Mouse (Mus musculus) heart, embryonic 13.5 days (tissue): Measurements from ENCODE around the gene Ncaph. TPM values are rescaled to one million over a fixed set of nuclear protein-coding genes. Genes with fewer than 3 reads are reported as not detected.
"Not testable (repeated sequence)": the region's sequence is repeated elsewhere in the genome, so short reads cannot be mapped to it uniquely, and the experiment has no call there.

Source experiments
- ATAC-seq: fragments of 200-750 bp; cut with Nextera tagmentation; 2 replicates; pipeline ENCODE4 v1.8.0; 2017; ENCODE audit warnings: moderate TSS enrichment; ENCODE audit not compliant: insufficient number of reproducible peaks, low FRiP score, low TSS enrichment; ENCODE audit errors: extremely low read depth
- H3K27ac ChIP-seq: fragments of 300-500 bp; sonication (generic); replicated peaks from 2 replicates; pipeline ENCODE4 v1.5.1; 2015; ENCODE audit warnings: moderate library complexity, mild to moderate bottlenecking, inconsistent platforms
- H3K27me3 ChIP-seq: fragments of 300-500 bp; sonication (generic); replicated peaks from 2 replicates; pipeline ENCODE4 v1.6.1; 2015; ENCODE audit warnings: mild to moderate bottlenecking, inconsistent platforms
- H3K36me3 ChIP-seq: fragments of 300-500 bp; sonication (generic); 2 replicates; pipeline ENCODE4 v1.6.1; 2015; ENCODE audit warnings: mild to moderate bottlenecking, inconsistent platforms
- H3K4me1 ChIP-seq: fragments of 300-500 bp; sonication (generic); 2 replicates; pipeline ENCODE4 v1.6.1; 2015; ENCODE audit warnings: inconsistent platforms
- H3K4me2 ChIP-seq: fragments of 300-500 bp; sonication (generic); 2 replicates; pipeline ENCODE4 v1.6.1; 2015; ENCODE audit warnings: inconsistent platforms, mild to moderate bottlenecking, moderate library complexity
- H3K4me3 ChIP-seq: fragments of 300-500 bp; sonication (generic); 2 replicates; pipeline ENCODE4 v1.5.1; 2015; ENCODE audit warnings: moderate library complexity, mild to moderate bottlenecking, inconsistent platforms
- H3K9ac ChIP-seq: fragments of 300-500 bp; sonication (generic); 2 replicates; pipeline ENCODE4 v1.6.1; 2015; ENCODE audit warnings: inconsistent platforms, mild to moderate bottlenecking, moderate library complexity
- H3K9me3 ChIP-seq: fragments of 300-500 bp; sonication (generic); 2 replicates; pipeline ENCODE4 v1.6.1; 2016; ENCODE audit warnings: inconsistent platforms
- WGBS: fragments of 180-500 bp; shearing (Covaris S2); methylation state at CpG from one replicate; pipeline ENCODE4 v1.1.7; 2015; ENCODE audit warnings: mixed read lengths; 5-methylcytosine and 5-hydroxymethylcytosine counted together
- polyA plus RNA-seq: library from polyadenylated mRNA; unstranded; fragments of >200 nt; fragmentation: Nextera tagmentation; extraction: Ambion mirVana; gene quantifications from 2 replicates; pipeline ENCODE4 v1.2.1, GENCODE M21; 2015

Gene Ncaph
- polyA plus RNA-seq = 51.2 and 53.3 TPM in 2 replicates

- WGBS = 2% methylated on average over 57 of the region's 57 CpGs
- no peaks in the 10 kb centered on the region for H3K27me3 ChIP-seq
- H3K36me3 ChIP-seq = 0 out of 2 replicates have a peak, but pooled peaks cover 3% of the 10 kb centered on the region
- H3K9me3 ChIP-seq = no peaks in the 10 kb centered on the region
- peak; percentile 87 for ATAC-seq
- H3K4me1 ChIP-seq = peaks cover 66% of the 10 kb centered on the region
- peak within 1 kb of the TSS; percentile 89 for H3K9ac ChIP-seq
- peak within 1 kb of the TSS; percentile 95 for H3K27ac ChIP-seq
- peak within 1 kb of the TSS; percentile 77 for H3K4me2 ChIP-seq
- H3K4me3 ChIP-seq = peak within 1 kb of the TSS; percentile 87
Measured at GRCm38 (mm10) chr2:127133621-127134461, at the start of gene Ncaph. TSS of gene Ncaph (minus strand) at chr2:127133954.

GRCm38 (mm10) chr2:127182598-127183381 lies 49.0 kb upstream of the Ncaph start:
- Histone ChIP-seq H3K27ac (peak overlapping the region; percentile 89), H3K4me3 (peak overlapping the region; percentile 72), H3K9ac (peak overlapping the region; percentile 91), H3K4me2 (peak overlapping the region; percentile 85), H3K9me3 (no peaks in the 10 kb centered on the region), H3K27me3 (peaks cover 18% of the 10 kb centered on the region), H3K36me3 (no peaks in the 10 kb centered on the region), H3K4me1 (peaks cover 8% of the 10 kb centered on the region; the same call in 1 of the 2 replicates)
- WGBS = 3% methylated on average over 17 of the region's 17 CpGs
- ATAC-seq = peak; percentile 90

GRCm38 (mm10) chr2:127166261-127166660 lies 32.5 kb upstream of the Ncaph start:
- 11% methylated on average over 1 of the region's 1 CpGs for WGBS
- H3K9ac ChIP-seq, H3K4me3 ChIP-seq, H3K36me3 ChIP-seq, H3K4me1 ChIP-seq, H3K27ac ChIP-seq, H3K4me2 ChIP-seq, ATAC-seq, H3K9me3 ChIP-seq: not testable (repeated sequence)
- peaks cover 25% of the 10 kb centered on the region for H3K27me3 ChIP-seq

- Histone ChIP-seq H3K4me2 (no peak overlapping the region), H3K27ac (no peak overlapping the region), H3K27me3 (peaks cover 28% of the 10 kb centered on the region), H3K4me3 (no peak overlapping the region), H3K36me3 (no peaks in the 10 kb centered on the region), H3K9me3 (no peaks in the 10 kb centered on the region), H3K4me1 (no peaks in the 10 kb centered on the region), H3K9ac (no peak overlapping the region)
- WGBS = 45% methylated on average over 4 of the region's 4 CpGs
- ATAC-seq = no peak
Measured at GRCm38 (mm10) chr2:127165675-127166074, 31.9 kb upstream of the Ncaph start.

GRCm38 (mm10) chr2:127145699-127146098 lies 11.9 kb upstream of the Ncaph start:
- peaks cover 4% of the 10 kb centered on the region for H3K9me3 ChIP-seq
- no peak overlapping the region for H3K9ac ChIP-seq
- peaks cover 22% of the 10 kb centered on the region for H3K4me1 ChIP-seq
- H3K4me3 ChIP-seq = no peak overlapping the region
- peaks cover 10% of the 10 kb centered on the region; the same call in 1 of the 2 replicates for H3K27me3 ChIP-seq
- ATAC-seq = no peak
- WGBS = 56% methylated on average over 3 of the region's 3 CpGs
- no peak overlapping the region for H3K27ac ChIP-seq
- H3K36me3 ChIP-seq = peaks cover 10% of the 10 kb centered on the region
- no peak overlapping the region for H3K4me2 ChIP-seq

- H3K4me3 ChIP-seq = peak within 1 kb of the TSS; percentile 64
- peaks cover 23% of the 10 kb centered on the region for H3K4me1 ChIP-seq
- WGBS = 3% methylated on average over 31 of the region's 31 CpGs
- H3K9ac ChIP-seq = peak within 1 kb of the TSS; percentile 82
- H3K4me2 ChIP-seq = peak within 1 kb of the TSS; percentile 88
- ATAC-seq = peak; percentile 88
- H3K27ac ChIP-seq = no peak within 1 kb of the TSS
- peaks cover 28% of the 10 kb centered on the region for H3K36me3 ChIP-seq
- H3K27me3 ChIP-seq = peaks cover 10% of the 10 kb centered on the region; the same call in 1 of the 2 replicates
- no peaks in the 10 kb centered on the region for H3K9me3 ChIP-seq
Measured at GRCm38 (mm10) chr2:127143158-127144063, 9.7 kb upstream of the Ncaph start, which contains the start of gene Itpripl1. TSS of gene Itpripl1 (minus strand) at chr2:127143442.

GRCm38 (mm10) chr2:127142577-127143157 lies 8.9 kb upstream of the Ncaph start:
- no peak overlapping the region for H3K27ac ChIP-seq
- WGBS = 12% methylated on average over 6 of the region's 6 CpGs
- ATAC-seq = no peak

GRCm38 (mm10) chr2:127142031-127142430 lies 8.3 kb upstream of the Ncaph start:
- peak overlapping the region; percentile 82; the same call in 1 of the 2 replicates for H3K9ac ChIP-seq

More at GRCm38 (mm10) chr2:127142577-127143157, 8.9 kb upstream of the Ncaph start:
- H3K9me3 ChIP-seq = no peaks in the 10 kb centered on the region
- peaks cover 10% of the 10 kb centered on the region; the same call in 1 of the 2 replicates for H3K27me3 ChIP-seq
- H3K36me3 ChIP-seq = peaks cover 29% of the 10 kb centered on the region
- peak overlapping the region; percentile 64 for H3K4me3 ChIP-seq
- H3K4me1 ChIP-seq = peaks cover 30% of the 10 kb centered on the region
- H3K9ac ChIP-seq = peak overlapping the region; percentile 82
- H3K4me2 ChIP-seq = peak overlapping the region; percentile 88

GRCm38 (mm10) chr2:127140011-127140410 lies 6.3 kb upstream of the Ncaph start:
- H3K4me3 ChIP-seq = no peak overlapping the region
- H3K4me1 ChIP-seq = peaks cover 44% of the 10 kb centered on the region
- H3K27me3 ChIP-seq = peaks cover 10% of the 10 kb centered on the region; the same call in 1 of the 2 replicates
- peaks cover 29% of the 10 kb centered on the region for H3K36me3 ChIP-seq
- no peaks in the 10 kb centered on the region for H3K9me3 ChIP-seq
- H3K9ac ChIP-seq = no peak overlapping the region
- no peak overlapping the region for H3K27ac ChIP-seq
- H3K4me2 ChIP-seq = no peak overlapping the region
- ATAC-seq = no peak
- 93% methylated on average over 7 of the region's 7 CpGs for WGBS

More at GRCm38 (mm10) chr2:127142031-127142430, 8.3 kb upstream of the Ncaph start:
- Histone ChIP-seq H3K4me3 (peak overlapping the region; percentile 64), H3K4me2 (peak overlapping the region; percentile 88), H3K27ac (no peak overlapping the region), H3K36me3 (peaks cover 29% of the 10 kb centered on the region), H3K27me3 (peaks cover 10% of the 10 kb centered on the region; the same call in 1 of the 2 replicates), H3K9me3 (no peaks in the 10 kb centered on the region), H3K4me1 (peaks cover 37% of the 10 kb centered on the region)
- ATAC-seq = no peak
- WGBS = 75% methylated on average over 10 of the region's 10 CpGs

GRCm38 (mm10) chr2:127139605-127140004 lies 5.9 kb upstream of the Ncaph start:
- ATAC-seq = no peak
- peaks cover 46% of the 10 kb centered on the region for H3K4me1 ChIP-seq
- no peak overlapping the region for H3K27ac ChIP-seq
- H3K27me3 ChIP-seq = peaks cover 10% of the 10 kb centered on the region; the same call in 1 of the 2 replicates
- H3K4me3 ChIP-seq = no peak overlapping the region
- 95% methylated on average over 1 of the region's 1 CpGs for WGBS
- H3K9me3 ChIP-seq = no peaks in the 10 kb centered on the region
- peaks cover 29% of the 10 kb centered on the region for H3K36me3 ChIP-seq
- H3K4me2 ChIP-seq = no peak overlapping the region
- H3K9ac ChIP-seq = no peak overlapping the region
